Mouse (Mus musculus): ENCODE measurements at regions not wholly inside any gene's neighbourhood (a gene's known extent, or its start where the extent isn't known, plus 50 kb on each side); places are given as distances from the start of the nearest gene placed in this dataset.

- no peak for ATAC-seq (replicated peaks; ENCODE audit: insufficient number of reproducible peaks, insufficient read depth, low FRiP score, low read depth)
- Histone ChIP-seq H3K4me2 (no peak overlapping the region), H3K4me1 (replicated peaks) (peaks cover 64% of the 10 kb centered on the region), H3K9me3 (replicated peaks) (no peaks in the 10 kb centered on the region), H3K9ac (no peak overlapping the region), H3K36me3 (no peaks in the 10 kb centered on the region), H3K4me3 (no peak overlapping the region), H3K27ac (peak overlapping the region; percentile 96), H3K27me3 (no peaks in the 10 kb centered on the region)
- WGBS, result 50% methylated on average over 10 of the region's 10 CpGs
Observed at GRCm38 (mm10) chr2:166400304-166400703, 244.8 kb upstream of the Sulf2 start.

DNA sequence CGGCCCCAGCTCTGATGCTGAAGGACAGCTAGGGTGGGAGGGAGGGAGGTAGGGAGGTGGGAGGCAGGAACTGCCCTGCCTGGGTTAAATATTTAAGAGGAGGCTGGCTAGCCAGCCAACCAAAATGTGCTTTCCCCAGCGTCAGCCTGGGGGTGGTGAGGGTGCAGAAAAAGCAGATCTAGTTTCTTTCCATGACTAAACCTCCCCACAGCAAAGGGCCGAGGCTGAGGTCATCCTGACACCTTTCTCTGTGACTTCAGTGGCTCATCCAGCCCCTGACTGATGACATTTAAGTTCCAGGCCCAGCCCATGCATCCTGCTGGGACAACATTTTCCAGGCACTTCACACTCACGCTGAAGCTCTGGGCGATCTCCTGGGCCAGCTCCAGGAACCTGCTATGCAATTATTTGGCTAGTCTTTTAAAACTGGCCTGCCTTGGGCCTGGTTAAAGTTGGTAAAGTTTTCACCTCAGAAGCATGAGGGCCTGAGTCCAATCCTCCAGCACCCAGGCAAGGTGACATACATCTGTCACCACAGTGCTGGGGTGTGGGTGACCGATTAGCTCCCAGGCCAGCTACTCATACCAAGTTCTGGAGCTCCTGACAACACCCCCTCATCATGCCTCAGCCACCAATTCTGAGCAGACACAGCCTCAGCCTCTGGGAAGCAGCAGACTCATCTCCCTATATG lies 243.8 kb upstream of the Sulf2 start:
- peak; percentile 71 for ATAC-seq (replicated peaks; ENCODE audit: insufficient number of reproducible peaks, insufficient read depth, low FRiP score, low read depth)
- H3K27ac ChIP-seq, result peak overlapping the region; percentile 96
- no peaks in the 10 kb centered on the region for H3K27me3 ChIP-seq
- WGBS, result 8% methylated on average over 6 of the region's 6 CpGs
- H3K4me3 ChIP-seq, result no peak overlapping the region
- H3K9me3 ChIP-seq (replicated peaks), result no peaks in the 10 kb centered on the region
- H3K9ac ChIP-seq, result no peak overlapping the region
- no peak overlapping the region for H3K4me2 ChIP-seq
- peaks cover 63% of the 10 kb centered on the region for H3K4me1 ChIP-seq (replicated peaks)
- H3K36me3 ChIP-seq, result no peaks in the 10 kb centered on the region

DNA sequence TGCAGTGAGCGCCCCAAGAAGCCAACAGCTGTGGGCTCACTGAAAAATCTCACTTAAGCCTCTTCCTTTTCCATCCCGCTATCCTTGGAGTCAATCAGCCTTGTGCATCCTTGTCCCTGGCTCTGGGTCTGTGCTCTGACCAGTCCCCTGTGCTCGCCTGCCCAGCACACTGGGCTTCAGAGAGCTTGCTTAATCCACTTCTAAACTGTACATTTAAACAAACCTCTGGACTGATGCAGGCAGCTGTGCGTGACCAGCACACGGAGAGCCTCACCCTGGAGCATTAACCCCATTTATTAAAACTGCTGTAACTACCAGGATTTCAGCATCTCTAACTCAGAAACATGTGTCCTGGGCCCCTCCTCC lies 243.3 kb upstream of the Sulf2 start:
- 57% methylated on average over 5 of the region's 5 CpGs for WGBS
- no peaks in the 10 kb centered on the region for H3K9me3 ChIP-seq (replicated peaks)
- H3K27me3 ChIP-seq, result no peaks in the 10 kb centered on the region
- H3K36me3 ChIP-seq, result no peaks in the 10 kb centered on the region
- no peak overlapping the region for H3K4me3 ChIP-seq
- no peak for ATAC-seq (replicated peaks; ENCODE audit: insufficient number of reproducible peaks, insufficient read depth, low FRiP score, low read depth)
- H3K27ac ChIP-seq, result peak overlapping the region; percentile 96
- H3K9ac ChIP-seq, result peak overlapping the region; percentile 29; the same call in 1 of the 2 replicates
- H3K4me1 ChIP-seq (replicated peaks), result peaks cover 59% of the 10 kb centered on the region
- H3K4me2 ChIP-seq, result no peak overlapping the region

- no peak overlapping the region for H3K4me2 ChIP-seq
- no peaks in the 10 kb centered on the region for H3K36me3 ChIP-seq
- H3K27me3 ChIP-seq, result no peaks in the 10 kb centered on the region
- H3K9me3 ChIP-seq (replicated peaks), result no peaks in the 10 kb centered on the region
- H3K4me1 ChIP-seq (replicated peaks), result peaks cover 54% of the 10 kb centered on the region
- peak overlapping the region; percentile 29; the same call in 1 of the 2 replicates for H3K9ac ChIP-seq
- no peak overlapping the region for H3K4me3 ChIP-seq
- 82% methylated on average over 10 of the region's 10 CpGs for WGBS
- peak overlapping the region; percentile 96 for H3K27ac ChIP-seq
- ATAC-seq (replicated peaks; ENCODE audit: insufficient number of reproducible peaks, insufficient read depth, low FRiP score, low read depth), result no peak
Observed at GRCm38 (mm10) chr2:166398156-166398555, 242.7 kb upstream of the Sulf2 start.

DNA sequence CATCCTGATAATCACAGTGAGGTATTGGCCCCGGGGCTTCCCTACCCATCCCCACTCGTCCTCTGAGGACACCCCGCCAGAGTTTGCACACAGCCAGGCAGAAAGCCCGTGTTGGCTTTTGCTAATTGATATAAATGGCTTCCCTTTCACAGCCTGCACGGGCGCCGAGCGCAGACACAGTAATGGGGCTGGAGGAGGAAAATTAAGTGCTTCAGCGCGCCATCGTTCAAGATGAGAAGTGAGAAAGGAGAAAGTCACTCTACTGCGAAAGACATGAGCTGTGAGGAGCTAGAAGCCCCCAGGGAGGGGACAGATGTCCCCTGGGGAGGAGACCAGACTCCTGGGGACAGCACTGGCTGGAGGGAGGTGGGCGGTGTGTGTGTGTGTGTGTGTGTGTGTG lies 239.2 kb upstream of the Sulf2 start:
- H3K4me2 ChIP-seq, result no peak overlapping the region
- ATAC-seq (replicated peaks; ENCODE audit: insufficient number of reproducible peaks, insufficient read depth, low FRiP score, low read depth), result no peak
- H3K4me3 ChIP-seq, result no peak overlapping the region
- peaks cover 34% of the 10 kb centered on the region for H3K4me1 ChIP-seq (replicated peaks)
- WGBS, result 62% methylated on average over 13 of the region's 13 CpGs
- no peak overlapping the region for H3K27ac ChIP-seq
- no peak overlapping the region for H3K9ac ChIP-seq
- H3K27me3 ChIP-seq, result no peaks in the 10 kb centered on the region
- no peaks in the 10 kb centered on the region for H3K9me3 ChIP-seq (replicated peaks)
- no peaks in the 10 kb centered on the region for H3K36me3 ChIP-seq

DNA sequence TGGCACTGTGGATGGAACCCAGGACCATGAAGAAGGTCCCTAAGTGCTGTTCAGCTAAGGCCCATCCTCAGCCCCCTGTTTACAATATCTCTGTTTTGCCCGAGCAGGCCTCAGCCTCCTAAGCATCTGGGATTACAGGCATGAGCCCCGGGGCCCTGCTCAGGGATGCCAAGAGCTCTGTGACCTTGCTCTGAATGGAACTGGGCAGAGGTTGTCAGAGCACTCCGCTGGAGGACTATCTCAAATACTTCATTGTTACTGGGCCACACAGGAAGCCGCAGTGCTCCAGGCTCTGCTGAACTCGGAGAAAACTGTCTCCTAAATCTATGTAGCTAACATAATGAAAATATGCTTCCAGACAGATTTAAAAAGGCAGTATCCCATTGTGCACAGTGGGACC lies 235.7 kb upstream of the Sulf2 start:
- Histone ChIP-seq H3K9me3 (replicated peaks) (no peaks in the 10 kb centered on the region), H3K4me3 (no peak overlapping the region), H3K27ac (peak overlapping the region; percentile 60), H3K27me3 (no peaks in the 10 kb centered on the region), H3K4me1 (replicated peaks) (peaks cover 6% of the 10 kb centered on the region), H3K36me3 (no peaks in the 10 kb centered on the region), H3K9ac (no peak overlapping the region), H3K4me2 (no peak overlapping the region)
- WGBS, result 23% methylated on average over 5 of the region's 5 CpGs
- no peak for ATAC-seq (replicated peaks; ENCODE audit: insufficient number of reproducible peaks, insufficient read depth, low FRiP score, low read depth)

DNA sequence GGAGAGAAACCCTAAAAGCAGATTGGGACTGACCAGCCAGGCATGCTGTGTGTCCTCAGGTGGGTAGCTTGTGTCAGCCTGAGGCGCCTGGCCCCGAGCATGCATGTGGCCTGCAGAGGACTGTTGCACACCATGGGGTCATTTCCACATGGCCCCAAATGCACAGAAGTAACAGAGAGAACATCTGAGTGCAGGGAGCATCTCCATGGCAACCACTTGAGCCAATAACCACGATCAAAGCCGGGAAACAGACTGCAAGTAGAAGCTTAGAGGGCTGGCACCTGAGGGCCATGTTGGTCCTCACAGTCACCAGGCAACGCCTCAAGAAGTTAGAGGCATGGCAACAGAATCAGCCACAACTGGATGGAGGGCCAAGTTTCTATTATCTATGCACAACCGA lies 232.6 kb upstream of the Sulf2 start:
- ATAC-seq (replicated peaks; ENCODE audit: insufficient number of reproducible peaks, insufficient read depth, low FRiP score, low read depth), result no peak
- H3K27me3 ChIP-seq, result no peaks in the 10 kb centered on the region
- H3K4me2 ChIP-seq, result no peak overlapping the region
- no peak overlapping the region for H3K27ac ChIP-seq
- peaks cover 6% of the 10 kb centered on the region for H3K4me1 ChIP-seq (replicated peaks)
- no peaks in the 10 kb centered on the region for H3K9me3 ChIP-seq (replicated peaks)
- H3K36me3 ChIP-seq, result no peaks in the 10 kb centered on the region
- H3K4me3 ChIP-seq, result no peak overlapping the region
- no peak overlapping the region for H3K9ac ChIP-seq
- WGBS, result 62% methylated on average over 6 of the region's 6 CpGs

- Histone ChIP-seq H3K27ac (no peak overlapping the region), H3K27me3 (no peaks in the 10 kb centered on the region), H3K4me1 (replicated peaks) (peaks cover 6% of the 10 kb centered on the region), H3K36me3 (no peaks in the 10 kb centered on the region), H3K4me2 (no peak overlapping the region), H3K4me3 (no peak overlapping the region), H3K9ac (no peak overlapping the region), H3K9me3 (replicated peaks) (no peaks in the 10 kb centered on the region)
- WGBS, result 71% methylated on average over 5 of the region's 5 CpGs
- no peak for ATAC-seq (replicated peaks; ENCODE audit: insufficient number of reproducible peaks, insufficient read depth, low FRiP score, low read depth)
Observed at GRCm38 (mm10) chr2:166386817-166387216, 231.4 kb upstream of the Sulf2 start.

GRCm38 (mm10) chr2:166384583-166384982 lies 229.1 kb upstream of the Sulf2 start:
- Histone ChIP-seq H3K9me3 (replicated peaks) (no peaks in the 10 kb centered on the region), H3K27ac (no peak overlapping the region), H3K4me2 (no peak overlapping the region), H3K27me3 (no peaks in the 10 kb centered on the region), H3K4me3 (no peak overlapping the region), H3K4me1 (replicated peaks) (no peaks in the 10 kb centered on the region), H3K36me3 (no peaks in the 10 kb centered on the region), H3K9ac (no peak overlapping the region)
- WGBS, result 76% methylated on average over 6 of the region's 6 CpGs
- no peak for ATAC-seq (replicated peaks; ENCODE audit: insufficient number of reproducible peaks, insufficient read depth, low FRiP score, low read depth)

- H3K4me2 ChIP-seq, result no peak overlapping the region
- no peaks in the 10 kb centered on the region for H3K36me3 ChIP-seq
- H3K27me3 ChIP-seq, result no peaks in the 10 kb centered on the region
- H3K9ac ChIP-seq, result no peak overlapping the region
- no peak overlapping the region for H3K27ac ChIP-seq
- H3K4me3 ChIP-seq, result no peak overlapping the region
- H3K4me1 ChIP-seq (replicated peaks), result no peaks in the 10 kb centered on the region
- no peaks in the 10 kb centered on the region for H3K9me3 ChIP-seq (replicated peaks)
- ATAC-seq (replicated peaks; ENCODE audit: insufficient number of reproducible peaks, insufficient read depth, low FRiP score, low read depth), result no peak
- 87% methylated on average over 5 of the region's 5 CpGs for WGBS
Observed at GRCm38 (mm10) chr2:166383356-166383755, 227.9 kb upstream of the Sulf2 start.

DNA sequence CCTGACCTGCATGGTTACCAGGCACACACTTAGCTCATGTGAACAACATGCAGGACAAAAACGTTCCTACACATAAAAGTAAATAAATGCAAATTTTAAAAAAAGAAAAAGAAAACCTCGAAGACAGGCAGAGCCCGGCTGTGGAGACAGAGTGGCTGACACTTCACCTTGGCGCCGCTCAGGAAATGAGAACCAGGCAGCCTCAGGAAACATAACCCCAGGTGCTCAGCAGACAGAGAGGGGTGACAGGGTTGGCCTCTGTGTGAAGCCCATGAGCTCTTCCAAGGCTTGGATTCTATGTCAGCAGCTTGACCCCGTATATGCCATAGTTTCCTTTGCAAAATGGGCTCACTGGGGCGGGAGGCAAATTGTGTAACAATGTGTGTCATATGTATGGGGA lies 226.7 kb upstream of the Sulf2 start:
- WGBS, result 74% methylated on average over 7 of the region's 7 CpGs
- H3K4me3 ChIP-seq, result no peak overlapping the region
- no peaks in the 10 kb centered on the region for H3K9me3 ChIP-seq (replicated peaks)
- peaks cover 4% of the 10 kb centered on the region for H3K4me1 ChIP-seq (replicated peaks)
- H3K27ac ChIP-seq, result no peak overlapping the region
- no peaks in the 10 kb centered on the region for H3K36me3 ChIP-seq
- ATAC-seq (replicated peaks; ENCODE audit: insufficient number of reproducible peaks, insufficient read depth, low FRiP score, low read depth), result no peak
- no peak overlapping the region for H3K9ac ChIP-seq
- H3K27me3 ChIP-seq, result no peaks in the 10 kb centered on the region
- H3K4me2 ChIP-seq, result no peak overlapping the region

GRCm38 (mm10) chr2:166380854-166381253 lies 225.4 kb upstream of the Sulf2 start:
- peaks cover 6% of the 10 kb centered on the region for H3K4me1 ChIP-seq (replicated peaks)

More at GRCm38 (mm10) chr2:166380854-166381253, 225.4 kb upstream of the Sulf2 start:
- H3K36me3 ChIP-seq, result no peaks in the 10 kb centered on the region
- no peak overlapping the region for H3K27ac ChIP-seq
- WGBS, result 73% methylated on average over 9 of the region's 9 CpGs
- H3K9ac ChIP-seq, result no peak overlapping the region
- no peak overlapping the region for H3K4me3 ChIP-seq
- H3K9me3 ChIP-seq (replicated peaks), result no peaks in the 10 kb centered on the region
- H3K27me3 ChIP-seq, result no peaks in the 10 kb centered on the region
- no peak for ATAC-seq (replicated peaks; ENCODE audit: insufficient number of reproducible peaks, insufficient read depth, low FRiP score, low read depth)
- no peak overlapping the region for H3K4me2 ChIP-seq

Measured in heart, embryonic 15.5 days (tissue).